Mouse (Mus musculus) layer of hippocampus, adult 9-10 months (tissue): ENCODE results near the gene Grik3.

Experiments used
- DNase-seq: peaks from one replicate; pipeline ENCODE4 v3.0.0; 2022; ENCODE audit warnings: low spot score

Gene Grik3

GRCm38 (mm10) chr4:125718429-125719140 is 228.1 kb downstream of the Grik3 start:
- DNase-seq: no peak

GRCm38 (mm10) chr4:125726241-125726640 is 235.7 kb downstream of the Grik3 start:
- no peak for DNase-seq

- DNase-seq: no peak
Measured at GRCm38 (mm10) chr4:125727030-125727429, 236.5 kb downstream of the Grik3 start.

GRCm38 (mm10) chr4:125727626-125728025 is 237.1 kb downstream of the Grik3 start:
- no peak for DNase-seq

- DNase-seq: no peak
Measured at GRCm38 (mm10) chr4:125728091-125728863, 237.8 kb downstream of the Grik3 start.

- DNase-seq: no peak
Measured at GRCm38 (mm10) chr4:125729305-125730220, 239.1 kb downstream of the Grik3 start.

- DNase-seq: no peak
Measured at GRCm38 (mm10) chr4:125730751-125731150, 240.3 kb downstream of the Grik3 start.

- DNase-seq: no peak
Measured at GRCm38 (mm10) chr4:125736783-125737182, 246.3 kb downstream of the Grik3 start.

GRCm38 (mm10) chr4:125738825-125739224 is 248.3 kb downstream of the Grik3 start:
- DNase-seq: no peak

- no peak for DNase-seq
Measured at GRCm38 (mm10) chr4:125742162-125742571, 251.7 kb downstream of the Grik3 start.

- DNase-seq: no peak
Measured at GRCm38 (mm10) chr4:125745902-125746301, 255.4 kb downstream of the Grik3 start.

- no peak for DNase-seq
Measured at GRCm38 (mm10) chr4:125756393-125756792, 265.9 kb downstream of the Grik3 start.

- no peak for DNase-seq
Measured at GRCm38 (mm10) chr4:125760326-125760725, 269.8 kb downstream of the Grik3 start.

- DNase-seq: no peak
Measured at GRCm38 (mm10) chr4:125763056-125763455, 272.6 kb downstream of the Grik3 start.
